Mouse (Mus musculus) heart, postnatal 14 days (tissue): Measurements from ENCODE around the gene Gm13276. TPM values are rescaled to one million over a fixed set of nuclear protein-coding genes. Genes with fewer than 3 reads are reported as not detected.
"Not testable (repeated sequence)": the region's sequence is repeated elsewhere in the genome, so short reads cannot be mapped to it uniquely, and the experiment has no call there.

Experiments used
- DNase-seq, 2 experiments: peaks; one replicate each; pipeline ENCODE4 v3.0.0; 2021 to 2022
- intact Hi-C: fragments of 180-260 bp; cut with DNase I; formaldehyde crosslinking; loops from one replicate; pipeline ENCODE4 v1.15.1; 2025
- long read RNA-seq, 2 experiments: library from polyadenylated mRNA; stranded (forward); transcript quantifications; one replicate each; pipeline ENCODE4 v2.0.0; 2021
- total RNA-seq, 2 experiments: library from RNA; stranded (reverse); gene quantifications; 2 replicates each; pipeline ENCODE4 v1.2.3; 2021

The Gm13276 gene
- total RNA-seq = not detected
- long read RNA-seq, experiment 1 = 0 reads
- long read RNA-seq, experiment 2 = 0 reads

GRCm38 (mm10) chr4:88785409-88785808 lies at the start of gene Gm13276:
Gene Gm13276, plus strand, starts transcription at chr4:88785709.
- DNase-seq, intact Hi-C loops: not testable (repeated sequence)

GRCm38 (mm10) chr4:88738480-88738879 lies 47.0 kb upstream of the Gm13276 start:
- intact Hi-C loops = no loop called here
- peak; percentile 75 to 85 for DNase-seq

GRCm38 (mm10) chr4:88739036-88739435 lies 46.5 kb upstream of the Gm13276 start:
- no peak for DNase-seq
- intact Hi-C loops = no loop called here

- intact Hi-C loops = no loop called here
Measured at GRCm38 (mm10) chr4:88741426-88741825, 44.1 kb upstream of the Gm13276 start.

GRCm38 (mm10) chr4:88742771-88743371 lies 42.6 kb upstream of the Gm13276 start:
- intact Hi-C loops = no loop called here
- DNase-seq = no peak

More at GRCm38 (mm10) chr4:88741426-88741825, 44.1 kb upstream of the Gm13276 start:
- no peak for DNase-seq

GRCm38 (mm10) chr4:88744207-88744606 lies 41.3 kb upstream of the Gm13276 start:
- intact Hi-C loops = no loop called here
- no peak for DNase-seq

- DNase-seq = no peak
- intact Hi-C loops = no loop called here
Measured at GRCm38 (mm10) chr4:88749926-88750325, 35.6 kb upstream of the Gm13276 start.

GRCm38 (mm10) chr4:88754818-88755340 lies 30.6 kb upstream of the Gm13276 start, which contains the start of gene Gm13271:
Gene Gm13271, plus strand, starts transcription at chr4:88754868.
- intact Hi-C loops = not testable (repeated sequence)

GRCm38 (mm10) chr4:88756581-88757513 lies 28.7 kb upstream of the Gm13276 start:
- intact Hi-C loops = not testable (repeated sequence)
- DNase-seq = peak in 1 of 2 experiments; percentile 9

More at GRCm38 (mm10) chr4:88754818-88755340, 30.6 kb upstream of the Gm13276 start, which contains the start of gene Gm13271:
- DNase-seq = peak; percentile 66 to 71

GRCm38 (mm10) chr4:88757628-88758031 lies 27.9 kb upstream of the Gm13276 start:
- DNase-seq = peak; percentile 87 to 89
- intact Hi-C loops = not testable (repeated sequence)

- DNase-seq, intact Hi-C loops: not testable (repeated sequence)
Measured at GRCm38 (mm10) chr4:88758751-88759150, 26.8 kb upstream of the Gm13276 start.

- intact Hi-C loops = not testable (repeated sequence)
- DNase-seq = peak; percentile 26 to 28
Measured at GRCm38 (mm10) chr4:88759610-88760268, 25.8 kb upstream of the Gm13276 start, which contains the start of gene Gm13283. Gene Gm13283, plus strand, starts transcription at chr4:88760119.

GRCm38 (mm10) chr4:88760431-88760830 lies 25.1 kb upstream of the Gm13276 start:
- DNase-seq = peak; percentile 82 to 83
- intact Hi-C loops = not testable (repeated sequence)

GRCm38 (mm10) chr4:88761776-88762175 lies 23.7 kb upstream of the Gm13276 start:
- intact Hi-C loops = not testable (repeated sequence)
- peak; percentile 57 to 67 for DNase-seq

- intact Hi-C loops = not testable (repeated sequence)
- DNase-seq = peak in 1 of 2 experiments; percentile 10
Measured at GRCm38 (mm10) chr4:88762341-88762740, 23.2 kb upstream of the Gm13276 start.

- peak; percentile 55 to 59 for DNase-seq
- intact Hi-C loops = not testable (repeated sequence)
Measured at GRCm38 (mm10) chr4:88763384-88764018, 22.0 kb upstream of the Gm13276 start.

GRCm38 (mm10) chr4:88773534-88773933 lies 12.0 kb upstream of the Gm13276 start, which contains the start of gene Gm13290:
Gene Gm13290, plus strand, starts transcription at chr4:88773834.
- DNase-seq, intact Hi-C loops: not testable (repeated sequence)

- intact Hi-C loops, DNase-seq: not testable (repeated sequence)
Measured at GRCm38 (mm10) chr4:88776622-88777021, 8.9 kb upstream of the Gm13276 start, which contains the start of gene Gm13289. Gene Gm13289, plus strand, starts transcription at chr4:88776922.

- intact Hi-C loops, DNase-seq: not testable (repeated sequence)
Measured at GRCm38 (mm10) chr4:88779550-88779949, 6.0 kb upstream of the Gm13276 start, which contains the start of gene Gm13272. Gene Gm13272, plus strand, starts transcription at chr4:88779850.
